Mouse (Mus musculus) kidney, embryonic 15.5 days (tissue): ENCODE measurements around the gene Anapc2. TPM values are rescaled to one million over a fixed set of nuclear protein-coding genes. Genes with fewer than 3 reads are reported as not detected.
A peak's percentile ranks its signal among the peaks of the same experiment; 100 is the strongest.

Source experiments
- ATAC-seq: fragments of 200-750 bp; cut with Nextera tagmentation; replicated peaks from 2 replicates; pipeline ENCODE4 v1.8.0; 2017; ENCODE audit warnings: moderate TSS enrichment; ENCODE audit not compliant: low FRiP score
- H3K27ac ChIP-seq: fragments of 300-500 bp; sonication (generic); 2 replicates; pipeline ENCODE4 v1.5.1; 2015; ENCODE audit warnings: mild to moderate bottlenecking, inconsistent platforms
- H3K27me3 ChIP-seq: fragments of 300-500 bp; sonication (generic); 2 replicates; pipeline ENCODE4 v1.6.1; 2015; ENCODE audit warnings: inconsistent platforms
- H3K36me3 ChIP-seq: fragments of 300-500 bp; sonication (generic); 2 replicates; pipeline ENCODE4 v1.6.1; 2015; ENCODE audit warnings: inconsistent platforms
- H3K4me1 ChIP-seq: fragments of 300-500 bp; sonication (generic); 2 replicates; pipeline ENCODE4 v1.6.1; 2015; ENCODE audit warnings: inconsistent platforms
- H3K4me2 ChIP-seq: fragments of 300-500 bp; sonication (generic); 2 replicates; pipeline ENCODE4 v1.6.1; 2015; ENCODE audit warnings: moderate library complexity, mild to moderate bottlenecking, inconsistent platforms
- H3K4me3 ChIP-seq: fragments of 300-500 bp; sonication (generic); replicated peaks from 2 replicates; pipeline ENCODE4 v1.5.1; 2015; ENCODE audit warnings: mild to moderate bottlenecking, inconsistent platforms
- H3K9ac ChIP-seq: fragments of 300-500 bp; sonication (generic); 2 replicates; pipeline ENCODE4 v1.6.1; 2015; ENCODE audit warnings: mild to moderate bottlenecking, inconsistent platforms
- H3K9me3 ChIP-seq: fragments of 300-500 bp; sonication (generic); replicated peaks from 2 replicates; pipeline ENCODE4 v1.6.1; 2016; ENCODE audit warnings: inconsistent platforms
- WGBS: fragments of 180-500 bp; shearing (Covaris S2); methylation state at CpG from one replicate; pipeline ENCODE4 v1.1.7; 2015; ENCODE audit warnings: mixed read lengths; 5-methylcytosine and 5-hydroxymethylcytosine counted together
- polyA plus RNA-seq: library from polyadenylated mRNA; unstranded; fragments of >200 nt; fragmentation: Nextera tagmentation; extraction: Ambion mirVana; gene quantifications from 2 replicates; pipeline ENCODE4 v1.2.1, GENCODE M21; 2015

The Anapc2 gene
- polyA plus RNA-seq, 1 experiment from 2014 or later = 129 TPM

DNA sequence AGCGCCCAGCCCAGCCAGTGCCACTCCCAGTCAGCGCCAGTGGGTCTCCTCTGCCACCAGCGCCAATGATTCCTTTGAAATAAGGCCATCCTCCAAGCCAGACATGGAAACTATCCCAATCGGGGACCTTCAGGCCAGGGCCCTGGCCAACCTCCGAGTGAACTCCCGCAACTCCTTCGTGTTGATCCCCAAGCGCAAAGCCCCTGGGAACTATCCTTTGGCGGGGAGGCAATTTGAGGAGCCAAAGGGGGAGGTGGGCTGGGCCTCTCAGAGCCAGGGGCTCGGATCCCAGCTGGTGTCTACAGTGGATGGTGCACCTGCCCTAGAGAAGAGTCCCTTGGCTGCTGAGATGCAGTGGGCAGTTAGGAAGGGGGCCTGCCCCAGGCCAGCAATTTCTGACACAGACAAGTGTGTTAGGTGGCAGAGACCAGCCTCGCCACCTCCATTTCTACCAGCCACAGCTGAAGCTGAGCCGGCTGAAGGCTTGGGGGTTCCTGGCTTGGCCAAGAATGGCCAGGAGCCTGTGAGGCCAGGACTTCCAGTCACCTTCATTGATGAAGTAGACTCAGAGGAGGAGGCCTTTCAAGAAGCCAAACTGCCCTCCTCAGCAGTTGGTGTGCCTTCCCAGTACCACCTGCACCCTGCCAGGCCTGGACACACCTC is 8.5 kb upstream of the Anapc2 start:
- WGBS = 19% methylated on average over 12 of the region's 12 CpGs
- Histone ChIP-seq H3K9me3 (no peaks in the 10 kb centered on the region), H3K27ac (no peak overlapping the region), H3K4me2 (peak overlapping the region; percentile 97), H3K9ac (peak overlapping the region; percentile 66), H3K4me3 (peak overlapping the region; percentile 76), H3K36me3 (peaks cover 4% of the 10 kb centered on the region), H3K4me1 (peaks cover 52% of the 10 kb centered on the region), H3K27me3 (peaks cover 11% of the 10 kb centered on the region)
- ATAC-seq = no peak

GRCm38 (mm10) chr2:25264286-25264660 is 8.0 kb upstream of the Anapc2 start:
- WGBS = 78% methylated on average over 5 of the region's 5 CpGs
- Histone ChIP-seq H3K4me2 (peak overlapping the region; percentile 97), H3K4me1 (peaks cover 52% of the 10 kb centered on the region), H3K27ac (no peak overlapping the region), H3K27me3 (peaks cover 11% of the 10 kb centered on the region), H3K4me3 (peak overlapping the region; percentile 76; the same call in 1 of the 2 replicates), H3K9me3 (no peaks in the 10 kb centered on the region), H3K36me3 (peaks cover 9% of the 10 kb centered on the region), H3K9ac (peak overlapping the region; percentile 66; the same call in 1 of the 2 replicates)
- ATAC-seq = no peak

DNA sequence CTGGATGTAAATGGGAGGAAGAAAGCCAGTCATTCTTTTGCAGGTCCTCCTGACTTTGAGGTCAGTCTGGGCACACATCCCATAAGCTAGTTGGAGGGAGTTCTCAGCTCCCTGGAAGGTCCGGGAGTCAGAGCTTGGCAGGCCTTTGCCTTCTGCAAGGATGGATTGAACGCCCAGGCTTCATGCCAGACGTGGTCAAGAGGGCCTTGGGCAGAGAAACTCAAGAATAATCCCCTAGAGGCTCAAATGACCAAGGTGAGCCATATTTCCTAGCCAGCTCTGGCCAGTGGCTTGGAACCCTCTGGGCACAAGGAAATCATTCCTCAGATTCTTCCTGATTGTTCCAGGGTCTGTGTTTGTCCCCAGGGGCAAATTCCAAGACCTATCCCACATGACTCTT is 7.4 kb upstream of the Anapc2 start:
- Histone ChIP-seq H3K36me3 (peaks cover 15% of the 10 kb centered on the region), H3K9ac (no peak overlapping the region), H3K9me3 (no peaks in the 10 kb centered on the region), H3K27ac (no peak overlapping the region), H3K27me3 (peaks cover 11% of the 10 kb centered on the region), H3K4me2 (peak overlapping the region; percentile 97; the same call in 1 of the 2 replicates), H3K4me3 (no peak overlapping the region), H3K4me1 (peaks cover 52% of the 10 kb centered on the region)
- WGBS = 78% methylated on average over 3 of the region's 3 CpGs
- ATAC-seq = no peak

- Histone ChIP-seq H3K4me2 (peak overlapping the region; percentile 97), H3K9ac (peak overlapping the region; percentile 2; the same call in 1 of the 2 replicates), H3K36me3 (peaks cover 25% of the 10 kb centered on the region), H3K27me3 (peaks cover 11% of the 10 kb centered on the region), H3K9me3 (no peaks in the 10 kb centered on the region), H3K4me1 (peaks cover 59% of the 10 kb centered on the region), H3K27ac (no peak overlapping the region), H3K4me3 (peak overlapping the region; percentile 10; the same call in 1 of the 2 replicates)
- ATAC-seq = no peak
- 71% methylated on average over 6 of the region's 6 CpGs for WGBS
Observed at GRCm38 (mm10) chr2:25265897-25266656, 6.2 kb upstream of the Anapc2 start.

DNA sequence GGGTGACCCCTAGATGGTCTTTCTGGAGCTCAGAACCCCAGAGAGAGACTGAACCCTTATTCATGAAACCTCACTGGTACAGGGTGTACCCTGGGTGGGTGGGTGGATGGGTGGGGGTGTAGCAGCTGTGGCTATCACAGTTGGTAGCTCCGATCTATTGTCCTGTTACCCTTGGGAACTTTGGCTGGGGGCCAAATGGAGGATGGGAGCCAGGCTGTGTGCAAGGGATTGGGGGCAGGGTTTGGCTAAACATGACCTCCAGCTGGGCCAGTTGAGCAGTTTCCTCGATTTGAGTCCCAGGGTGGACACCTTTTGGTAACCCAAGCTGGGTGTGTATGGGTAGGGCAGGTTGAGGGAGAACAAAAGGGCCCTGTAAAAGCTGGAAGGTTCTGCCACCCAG is 5.6 kb upstream of the Anapc2 start:
- H3K9me3 ChIP-seq = no peaks in the 10 kb centered on the region
- WGBS = 33% methylated on average over 2 of the region's 2 CpGs
- no peak overlapping the region for H3K27ac ChIP-seq
- peaks cover 25% of the 10 kb centered on the region for H3K36me3 ChIP-seq
- peaks cover 65% of the 10 kb centered on the region for H3K4me1 ChIP-seq
- peaks cover 11% of the 10 kb centered on the region for H3K27me3 ChIP-seq
- no peak for ATAC-seq
- H3K4me3 ChIP-seq = no peak overlapping the region
- H3K4me2 ChIP-seq = peak overlapping the region; percentile 97; the same call in 1 of the 2 replicates
- peak overlapping the region; percentile 2; the same call in 1 of the 2 replicates for H3K9ac ChIP-seq

DNA sequence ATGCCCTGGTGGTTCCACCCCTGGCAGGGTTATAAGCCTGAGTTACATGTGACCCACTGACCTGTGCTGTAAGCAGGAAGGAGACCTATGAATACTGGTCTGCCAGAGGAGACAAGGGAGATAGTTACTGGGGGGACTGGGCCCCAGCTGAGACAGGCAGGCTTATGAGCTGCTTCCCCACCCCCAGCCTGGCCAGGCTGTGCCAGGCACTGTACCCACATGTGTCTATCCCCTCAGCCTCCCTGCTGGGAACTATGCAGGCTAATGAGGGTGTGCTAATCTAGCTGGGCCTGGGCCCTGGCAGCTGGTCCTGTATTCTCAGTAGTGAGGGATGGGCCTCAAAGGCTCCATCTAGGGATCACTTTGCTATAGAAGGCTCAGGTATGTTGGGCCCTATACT is 5.0 kb upstream of the Anapc2 start:
- Histone ChIP-seq H3K36me3 (peaks cover 25% of the 10 kb centered on the region), H3K27me3 (peaks cover 11% of the 10 kb centered on the region), H3K4me2 (no peak overlapping the region), H3K27ac (no peak overlapping the region), H3K9ac (no peak overlapping the region), H3K4me3 (no peak overlapping the region), H3K9me3 (no peaks in the 10 kb centered on the region), H3K4me1 (peaks cover 61% of the 10 kb centered on the region)
- no peak for ATAC-seq

GRCm38 (mm10) chr2:25267746-25268309 is 4.5 kb upstream of the Anapc2 start:
- ATAC-seq = no peak
- H3K4me1 ChIP-seq = peaks cover 60% of the 10 kb centered on the region
- WGBS = 71% methylated on average over 4 of the region's 4 CpGs

DNA sequence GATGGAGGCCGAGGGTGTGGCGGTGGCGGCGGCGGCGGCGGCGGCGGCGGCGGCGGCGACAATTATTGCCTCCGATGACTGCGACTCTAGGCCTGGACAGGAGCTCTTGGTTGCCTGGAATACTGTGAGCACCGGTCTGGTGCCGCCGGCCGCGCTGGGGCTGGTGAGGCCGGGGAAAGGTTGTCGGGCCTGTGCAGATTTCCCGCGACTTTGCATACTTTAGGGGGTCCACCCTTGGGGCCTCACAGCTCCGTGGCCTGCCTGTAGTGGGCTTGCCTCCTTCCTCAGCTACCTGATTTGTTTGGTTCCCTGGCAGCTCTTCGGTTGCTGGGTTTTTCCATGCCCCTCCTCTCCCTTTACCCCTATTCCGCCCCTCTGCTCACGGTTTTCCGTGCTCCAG is 237 bp downstream of the Anapc2 start:
- Histone ChIP-seq H3K9ac (peak overlapping the region; percentile 87), H3K4me2 (peak overlapping the region; percentile 93), H3K27me3 (no peaks in the 10 kb centered on the region), H3K27ac (peak overlapping the region; percentile 61), H3K9me3 (no peaks in the 10 kb centered on the region), H3K4me1 (peaks cover 30% of the 10 kb centered on the region), H3K4me3 (peak overlapping the region; percentile 73), H3K36me3 (peaks cover 67% of the 10 kb centered on the region)
- ATAC-seq = peak; percentile 65
- WGBS = under 1% methylated on average over 28 of the region's 29 CpGs

More at GRCm38 (mm10) chr2:25267746-25268309, 4.5 kb upstream of the Anapc2 start:
- Histone ChIP-seq H3K9ac (no peak overlapping the region), H3K4me2 (no peak overlapping the region), H3K27me3 (peaks cover 11% of the 10 kb centered on the region), H3K4me3 (no peak overlapping the region), H3K27ac (no peak overlapping the region), H3K9me3 (no peaks in the 10 kb centered on the region), H3K36me3 (peaks cover 25% of the 10 kb centered on the region)

GRCm38 (mm10) chr2:25273010-25273409 is 732 bp downstream of the Anapc2 start:
- H3K36me3 ChIP-seq = peaks cover 72% of the 10 kb centered on the region
- no peak for ATAC-seq
- peaks cover 30% of the 10 kb centered on the region for H3K4me1 ChIP-seq
- H3K27me3 ChIP-seq = no peaks in the 10 kb centered on the region
- H3K4me3 ChIP-seq = peak overlapping the region; percentile 73
- peak overlapping the region; percentile 87 for H3K9ac ChIP-seq
- H3K27ac ChIP-seq = 0 out of 2 replicates have a peak overlapping the region, but pooled peaks have one; percentile 61
- peak overlapping the region; percentile 93 for H3K4me2 ChIP-seq
- 29% methylated on average over 16 of the region's 16 CpGs for WGBS
- H3K9me3 ChIP-seq = no peaks in the 10 kb centered on the region

GRCm38 (mm10) chr2:25278928-25279882 is 6.9 kb downstream of the Anapc2 start:
- peaks cover 3% of the 10 kb centered on the region; the same call in 1 of the 2 replicates for H3K4me1 ChIP-seq
- H3K27me3 ChIP-seq = no peaks in the 10 kb centered on the region
- H3K4me3 ChIP-seq = no peak overlapping the region
- no peaks in the 10 kb centered on the region for H3K9me3 ChIP-seq
- H3K9ac ChIP-seq = no peak overlapping the region
- H3K4me2 ChIP-seq = no peak overlapping the region
- H3K27ac ChIP-seq = no peak overlapping the region
- peaks cover 98% of the 10 kb centered on the region for H3K36me3 ChIP-seq
- no peak; the same call in 1 of the 2 replicates for ATAC-seq
- 66% methylated on average over 13 of the region's 13 CpGs for whole genome bisulfite sequencing

- no peak for ATAC-seq
- Histone ChIP-seq H3K9ac (no peak overlapping the region), H3K27ac (0 out of 2 replicates have a peak overlapping the region, but pooled peaks have one; percentile 61), H3K27me3 (peaks cover 29% of the 10 kb centered on the region), H3K4me1 (peaks cover 13% of the 10 kb centered on the region), H3K9me3 (no peaks in the 10 kb centered on the region), H3K36me3 (peaks cover 57% of the 10 kb centered on the region), H3K4me2 (no peak overlapping the region), H3K4me3 (no peak overlapping the region)
- 90% methylated on average over 2 of the region's 2 CpGs for WGBS
Observed at GRCm38 (mm10) chr2:25285551-25285950, 13.3 kb downstream of the Anapc2 start.
